Mouse (Mus musculus): Measurements from ENCODE around the gene Nme6. TPM values are rescaled to one million over a fixed set of nuclear protein-coding genes. Genes with fewer than 3 reads are reported as not detected.

Nme6 gene
- polyA plus RNA-seq, 1 experiment: 14.6 TPM

DNA sequence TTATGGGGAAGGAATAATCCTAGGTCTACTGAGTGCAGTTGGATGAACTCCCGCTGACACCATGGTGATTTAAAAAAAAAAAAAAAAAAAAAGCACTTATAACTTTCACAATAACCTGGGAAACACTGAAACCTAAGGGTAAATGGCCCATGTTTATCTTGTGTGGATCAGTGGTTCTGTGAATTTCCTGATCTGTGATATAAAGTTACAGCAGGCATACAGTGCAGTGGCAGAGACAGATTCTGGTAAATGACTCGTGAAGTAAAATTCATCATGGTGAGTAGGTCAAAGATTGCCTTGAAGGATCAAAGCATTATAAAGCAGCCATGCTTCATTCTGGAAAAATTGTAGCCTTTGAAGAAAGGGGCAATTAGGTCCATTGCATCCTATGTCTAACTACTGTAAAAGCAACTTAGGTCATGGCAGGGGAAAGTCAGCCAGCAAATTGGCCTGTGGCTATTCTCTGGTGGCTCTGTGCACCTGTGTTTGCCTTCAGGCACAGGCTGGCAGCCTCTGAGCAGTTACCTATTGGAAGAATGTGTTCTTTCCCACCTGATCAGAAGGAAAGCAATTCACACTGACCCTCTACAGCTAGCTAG is 25.8 kb upstream of the Nme6 start:
- Histone ChIP-seq H3K4me3 (ENCODE audit: low read depth, low read length) (no peak overlapping the region), H3K27me3 (ENCODE audit: control insufficient read depth, insufficient read depth, low read length) (no peaks in the 10 kb centered on the region), H3K27ac (ENCODE audit: insufficient read depth, low read depth, low read length) (no peak overlapping the region), H3K36me3 (ENCODE audit: control insufficient read depth, insufficient read depth, low read length) (no peaks in the 10 kb centered on the region), H3K4me1 (ENCODE audit: control insufficient read depth, insufficient read depth, insufficient read length, low read length) (no peaks in the 10 kb centered on the region)
- 67% methylated on average over 2 of the region's 2 CpGs for WGBS
- TF ChIP-seq POLR2A (IDR thresholded peaks at IDR 0.05; ENCODE audit: low read depth, low read length) (no peak), CTCF (IDR thresholded peaks at IDR 0.05; ENCODE audit: extremely low read depth, insufficient read length, insufficient replicate concordance, low read depth, low read length) (no peak)

DNA sequence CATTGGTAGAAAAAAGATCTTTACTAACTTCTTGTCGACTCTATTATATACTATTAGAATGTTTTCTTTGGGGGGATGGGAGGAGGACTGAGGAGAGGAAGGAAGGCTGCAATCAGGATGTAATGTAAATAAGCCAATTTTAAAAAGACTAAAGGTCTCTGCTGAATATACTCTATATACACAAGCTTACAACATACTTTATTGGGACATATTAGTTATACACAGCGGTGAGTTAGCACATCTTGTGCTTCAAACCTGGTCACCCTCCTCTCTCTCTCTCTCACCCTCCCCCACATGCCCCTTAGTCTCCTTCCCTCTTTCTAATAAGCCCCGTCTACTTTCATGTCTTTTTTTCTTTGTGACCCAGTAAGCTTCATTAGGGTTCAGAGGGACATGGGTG is 24.7 kb upstream of the Nme6 start:
- H3K4me3 ChIP-seq (ENCODE audit: low read depth, low read length): no peak overlapping the region
- whole genome bisulfite sequencing: 19% methylated on average over 3 of the region's 3 CpGs
- H3K27me3 ChIP-seq (ENCODE audit: control insufficient read depth, insufficient read depth, low read length): no peaks in the 10 kb centered on the region
- TF ChIP-seq POLR2A (IDR thresholded peaks at IDR 0.05; ENCODE audit: low read depth, low read length) (no peak), CTCF (IDR thresholded peaks at IDR 0.05; ENCODE audit: extremely low read depth, insufficient read length, insufficient replicate concordance, low read depth, low read length) (no peak)
- no peak overlapping the region for H3K27ac ChIP-seq (ENCODE audit: insufficient read depth, low read depth, low read length)
- H3K4me1 ChIP-seq (ENCODE audit: control insufficient read depth, insufficient read depth, insufficient read length, low read length): no peaks in the 10 kb centered on the region
- no peaks in the 10 kb centered on the region for H3K36me3 ChIP-seq (ENCODE audit: control insufficient read depth, insufficient read depth, low read length)

DNA sequence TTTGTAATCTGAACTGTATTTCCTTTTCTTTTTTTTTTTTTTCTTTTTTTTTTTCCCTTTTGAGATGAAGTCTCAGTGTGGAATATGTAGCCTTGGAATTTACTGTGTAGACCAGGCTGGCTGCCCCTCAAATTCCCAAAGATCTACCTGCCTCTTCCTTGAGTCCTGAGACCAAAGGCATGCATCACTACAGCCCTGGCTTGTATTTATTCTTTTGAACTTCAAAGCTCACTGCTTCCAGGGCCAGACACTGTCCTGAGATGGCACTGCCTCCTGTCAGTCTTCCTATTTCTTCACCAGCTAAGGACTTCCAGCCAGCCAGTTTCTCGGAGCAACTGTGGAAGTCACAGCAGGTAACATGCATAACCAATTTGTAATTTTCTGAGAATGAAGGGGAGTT is 20.6 kb upstream of the Nme6 start, which contains the start of gene Spink8:
Gene Spink8 (plus strand): TSS at position 301 of the 400 bp plus-strand sequence.
- Histone ChIP-seq H3K27ac (ENCODE audit: insufficient read depth, low read depth, low read length) (no peak within 1 kb of the TSS), H3K36me3 (ENCODE audit: control insufficient read depth, insufficient read depth, low read length) (no peaks in the 10 kb centered on the region), H3K27me3 (ENCODE audit: control insufficient read depth, insufficient read depth, low read length) (no peaks in the 10 kb centered on the region), H3K4me3 (ENCODE audit: low read depth, low read length) (no peak within 1 kb of the TSS), H3K4me1 (ENCODE audit: control insufficient read depth, insufficient read depth, insufficient read length, low read length) (no peaks in the 10 kb centered on the region)
- TF ChIP-seq CTCF (IDR thresholded peaks at IDR 0.05; ENCODE audit: extremely low read depth, insufficient read length, insufficient replicate concordance, low read depth, low read length) (no peak), POLR2A (IDR thresholded peaks at IDR 0.05; ENCODE audit: low read depth, low read length) (no peak)
- 86% methylated on average over 1 of the region's 1 CpGs for WGBS

DNA sequence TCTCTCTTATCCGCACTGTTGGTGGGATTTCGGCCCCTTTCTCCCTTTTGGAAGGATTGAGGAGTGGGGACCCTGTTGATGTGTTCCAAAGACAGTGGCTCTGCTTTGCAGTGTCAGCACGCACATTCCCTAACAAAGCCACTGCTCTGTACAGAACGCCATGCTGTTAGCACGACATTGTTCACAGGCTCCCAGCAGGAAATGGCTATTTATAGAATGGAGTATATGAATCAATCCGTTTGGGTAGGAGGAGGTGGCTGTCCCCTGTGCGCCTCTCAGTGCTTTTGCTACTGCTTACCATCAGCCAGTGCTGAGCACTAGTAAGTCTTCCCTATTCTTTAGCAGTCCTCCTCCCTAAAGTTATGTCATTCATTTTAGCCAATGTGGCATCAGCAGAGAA is 19.1 kb upstream of the Nme6 start:
- Histone ChIP-seq H3K4me1 (ENCODE audit: control insufficient read depth, insufficient read depth, insufficient read length, low read length) (no peaks in the 10 kb centered on the region), H3K4me3 (ENCODE audit: low read depth, low read length) (no peak overlapping the region), H3K36me3 (ENCODE audit: control insufficient read depth, insufficient read depth, low read length) (no peaks in the 10 kb centered on the region), H3K27ac (ENCODE audit: insufficient read depth, low read depth, low read length) (no peak overlapping the region), H3K27me3 (ENCODE audit: control insufficient read depth, insufficient read depth, low read length) (no peaks in the 10 kb centered on the region)
- TF ChIP-seq CTCF (IDR thresholded peaks at IDR 0.05; ENCODE audit: extremely low read depth, insufficient read length, insufficient replicate concordance, low read depth, low read length) (no peak), POLR2A (IDR thresholded peaks at IDR 0.05; ENCODE audit: low read depth, low read length) (no peak)
- WGBS: 52% methylated on average over 7 of the region's 7 CpGs

DNA sequence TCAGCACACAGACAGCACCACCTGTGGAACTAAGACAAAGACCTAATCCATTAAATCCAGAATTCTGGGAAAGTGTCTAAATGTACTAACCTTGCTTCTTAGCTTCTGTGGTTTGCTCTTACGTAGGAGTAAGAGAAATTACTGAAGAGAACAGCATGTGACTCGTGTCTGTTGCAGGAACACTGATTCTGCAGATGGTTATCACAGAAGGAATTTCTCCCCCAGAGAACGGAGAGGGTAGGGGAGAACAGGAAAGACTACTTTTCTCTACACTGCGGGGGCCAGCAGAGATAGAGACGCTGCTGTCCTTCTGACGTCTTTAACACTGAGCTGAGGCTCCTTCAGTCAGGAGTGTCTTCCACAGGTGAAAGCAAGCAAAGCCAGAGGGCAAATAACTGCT is 16.2 kb upstream of the Nme6 start:
- H3K27ac ChIP-seq (ENCODE audit: insufficient read depth, low read depth, low read length): no peak overlapping the region
- no peaks in the 10 kb centered on the region for H3K36me3 ChIP-seq (ENCODE audit: control insufficient read depth, insufficient read depth, low read length)
- H3K27me3 ChIP-seq (ENCODE audit: control insufficient read depth, insufficient read depth, low read length): no peaks in the 10 kb centered on the region
- no peaks in the 10 kb centered on the region for H3K4me1 ChIP-seq (ENCODE audit: control insufficient read depth, insufficient read depth, insufficient read length, low read length)
- no peak for TF ChIP-seq CTCF (IDR thresholded peaks at IDR 0.05; ENCODE audit: extremely low read depth, insufficient read length, insufficient replicate concordance, low read depth, low read length)
- TF ChIP-seq POLR2A (IDR thresholded peaks at IDR 0.05; ENCODE audit: low read depth, low read length): no peak
- 20% methylated on average over 6 of the region's 6 CpGs for WGBS
- H3K4me3 ChIP-seq (ENCODE audit: low read depth, low read length): no peak overlapping the region

DNA sequence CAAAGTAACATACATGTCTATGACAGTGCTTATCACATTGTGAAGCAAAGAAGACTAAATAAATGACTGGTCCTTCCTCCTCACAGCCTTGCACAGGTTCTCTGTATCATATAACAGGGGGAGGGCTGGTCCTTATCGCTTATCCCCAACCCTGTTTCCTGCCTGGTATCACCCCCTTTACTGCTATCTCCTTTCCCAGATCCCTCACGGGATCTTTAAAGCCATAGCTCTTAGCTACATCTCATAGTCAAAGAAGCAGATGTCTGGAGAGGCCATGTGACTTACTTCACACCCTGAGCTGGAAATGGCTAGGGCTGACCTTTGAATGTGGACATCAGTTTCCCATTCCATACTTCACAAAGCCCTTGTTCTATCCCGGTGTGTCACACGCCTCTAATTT is 6.8 kb upstream of the Nme6 start:
- WGBS: 47% methylated on average over 4 of the region's 4 CpGs

DNA sequence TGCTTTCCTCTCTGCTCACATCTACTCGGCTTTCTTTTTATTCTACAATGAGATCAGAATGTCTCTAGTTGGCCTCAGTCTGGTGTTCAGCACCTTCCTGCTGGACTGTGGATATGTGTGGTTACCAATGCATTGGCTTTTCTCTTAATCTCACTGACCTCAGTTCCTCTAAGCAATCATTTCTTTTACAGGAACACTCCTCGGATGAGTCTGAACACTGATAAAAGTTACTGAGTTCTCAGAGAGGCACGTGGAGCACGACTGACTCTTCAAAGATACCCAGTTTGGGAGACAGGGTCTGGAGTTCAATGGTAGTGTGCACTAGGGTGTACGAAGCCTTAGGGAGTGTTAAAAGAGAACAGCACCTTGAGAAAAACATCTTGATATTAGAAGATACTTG is 6.4 kb upstream of the Nme6 start:
- Histone ChIP-seq H3K27ac (ENCODE audit: insufficient read depth, low read depth, low read length) (no peak overlapping the region), H3K4me3 (ENCODE audit: low read depth, low read length) (no peak overlapping the region), H3K4me1 (ENCODE audit: control insufficient read depth, insufficient read depth, insufficient read length, low read length) (no peaks in the 10 kb centered on the region), H3K27me3 (ENCODE audit: control insufficient read depth, insufficient read depth, low read length) (no peaks in the 10 kb centered on the region), H3K36me3 (ENCODE audit: control insufficient read depth, insufficient read depth, low read length) (no peaks in the 10 kb centered on the region)
- TF ChIP-seq CTCF (IDR thresholded peaks at IDR 0.05; ENCODE audit: extremely low read depth, insufficient read length, insufficient replicate concordance, low read depth, low read length) (no peak), POLR2A (IDR thresholded peaks at IDR 0.05; ENCODE audit: low read depth, low read length) (no peak)
- WGBS: 59% methylated on average over 5 of the region's 5 CpGs

More for the DNA sequence above, 6.8 kb upstream of the Nme6 start:
- H3K27me3 ChIP-seq (ENCODE audit: control insufficient read depth, insufficient read depth, low read length): no peaks in the 10 kb centered on the region
- H3K4me1 ChIP-seq (ENCODE audit: control insufficient read depth, insufficient read depth, insufficient read length, low read length): no peaks in the 10 kb centered on the region
- H3K4me3 ChIP-seq (ENCODE audit: low read depth, low read length): no peak overlapping the region
- no peaks in the 10 kb centered on the region for H3K36me3 ChIP-seq (ENCODE audit: control insufficient read depth, insufficient read depth, low read length)
- TF ChIP-seq CTCF (IDR thresholded peaks at IDR 0.05; ENCODE audit: extremely low read depth, insufficient read length, insufficient replicate concordance, low read depth, low read length) (no peak), POLR2A (IDR thresholded peaks at IDR 0.05; ENCODE audit: low read depth, low read length) (no peak)
- no peak overlapping the region for H3K27ac ChIP-seq (ENCODE audit: insufficient read depth, low read depth, low read length)
